Mouse (Mus musculus) E14TG2a.4 (cell line): ENCODE results near the gene Enpp1.

ENCODE experiments used
- H3K27me3 ChIP-seq: 2 replicates; pipeline ENCODE4 v1.6.1; 2014; ENCODE audit warnings: low read length, control low read depth; ENCODE audit not compliant: insufficient read depth
- H3K36me3 ChIP-seq: 2 replicates; pipeline ENCODE4 v1.6.1; 2014; ENCODE audit warnings: low read length, control low read depth; ENCODE audit not compliant: insufficient read depth
- H3K4me1 ChIP-seq: replicated peaks from 2 replicates; pipeline ENCODE4 v1.6.1; 2014; ENCODE audit warnings: low read depth, low read length, control low read depth
- H3K4me3 ChIP-seq: replicated peaks from 2 replicates; pipeline ENCODE4 v1.5.1; 2014; ENCODE audit warnings: mild to moderate bottlenecking, low read length
- H3K9me3 ChIP-seq: 2 replicates; pipeline ENCODE4 v1.6.1; 2014; ENCODE audit warnings: low read length, control low read depth
- CTCF ChIP-seq: conservative IDR thresholded peaks from 2 replicates; pipeline ENCODE4 v1.5.1; 2014; ENCODE audit warnings: low read length
- NANOG ChIP-seq: IDR thresholded peaks from 2 replicates; pipeline ENCODE4 v1.6.1; 2014; ENCODE audit warnings: borderline replicate concordance, low read length, mixed read lengths
- POU5F1 ChIP-seq: IDR thresholded peaks from 2 replicates; pipeline ENCODE4 v1.6.1; 2014; ENCODE audit warnings: low read length, borderline replicate concordance

The Enpp1 gene

DNA sequence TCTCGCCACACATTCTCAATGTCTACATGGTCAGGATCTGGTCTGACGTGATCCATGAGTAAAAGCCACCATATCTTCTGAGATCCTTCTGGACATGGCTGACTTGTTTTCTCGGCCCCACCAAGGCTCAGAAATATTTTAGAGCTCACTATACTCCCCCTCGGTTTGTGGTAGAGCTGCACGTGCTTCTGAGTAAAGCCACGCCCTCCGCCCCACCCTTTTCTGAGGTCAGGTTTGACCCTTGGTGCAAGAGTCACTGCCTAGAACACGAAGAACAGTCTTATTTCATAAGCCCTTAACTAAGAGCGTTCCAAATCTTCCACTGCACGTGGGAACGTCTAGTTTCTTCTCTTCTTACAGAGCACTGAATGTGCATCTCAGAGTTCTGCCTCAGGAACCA, 6.8 kb upstream of the Enpp1 start:
- TF ChIP-seq POU5F1 (no peak), NANOG (no peak), CTCF (no peak)
- Histone ChIP-seq H3K9me3 (no peaks in the 10 kb centered on the region), H3K36me3 (no peaks in the 10 kb centered on the region), H3K27me3 (peaks cover 13% of the 10 kb centered on the region), H3K4me1 (peaks cover 5% of the 10 kb centered on the region), H3K4me3 (no peak overlapping the region)

DNA sequence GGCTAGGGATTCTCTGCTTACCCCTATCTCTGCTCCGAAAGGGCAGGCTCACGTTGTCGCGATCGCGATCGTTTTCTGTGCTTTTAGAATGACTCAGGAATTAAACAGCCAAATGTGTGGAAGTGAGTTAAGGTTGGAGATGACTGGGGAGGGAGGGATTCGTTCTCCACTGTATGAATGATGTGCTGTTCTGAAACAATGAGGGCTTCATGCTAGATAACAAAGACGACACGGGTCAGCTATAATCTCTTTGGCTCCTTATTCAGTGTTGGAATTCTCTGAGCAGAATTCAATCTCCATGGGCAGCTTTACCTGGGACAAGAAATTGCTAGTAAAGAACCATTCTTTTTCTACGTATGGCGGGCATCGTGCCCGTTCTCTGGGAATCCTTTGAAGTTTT, 6.1 kb upstream of the Enpp1 start:
- peaks cover 5% of the 10 kb centered on the region for H3K4me1 ChIP-seq
- no peak overlapping the region for H3K4me3 ChIP-seq
- no peaks in the 10 kb centered on the region for H3K36me3 ChIP-seq
- no peaks in the 10 kb centered on the region for H3K9me3 ChIP-seq
- peaks cover 13% of the 10 kb centered on the region; the same call in 1 of the 2 replicates for H3K27me3 ChIP-seq
- no peak for TF ChIP-seq NANOG
- TF ChIP-seq POU5F1: no peak
- no peak for TF ChIP-seq CTCF

DNA sequence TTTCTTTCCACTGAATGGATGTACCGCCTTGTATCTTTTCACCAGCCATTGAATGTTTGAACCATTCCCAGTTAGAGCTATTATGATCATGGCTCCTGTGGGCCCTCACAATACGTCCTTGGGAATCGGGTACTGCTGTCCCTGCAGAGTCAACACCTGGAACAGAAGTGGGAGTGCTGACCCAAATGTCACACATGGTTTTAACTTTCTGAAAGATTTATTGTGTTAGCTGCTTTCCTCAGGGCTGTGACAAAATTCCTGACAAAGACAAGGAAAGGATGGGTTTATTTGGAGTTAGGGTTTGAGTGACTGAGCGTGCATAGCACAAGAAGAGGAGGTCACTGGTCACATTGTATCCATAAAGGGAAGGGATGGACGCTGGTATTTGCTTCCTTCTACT, 4.3 kb upstream of the Enpp1 start:
- TF ChIP-seq CTCF (no peak), POU5F1 (no peak), NANOG (no peak)
- Histone ChIP-seq H3K27me3 (peaks cover 31% of the 10 kb centered on the region), H3K36me3 (no peaks in the 10 kb centered on the region), H3K4me3 (no peak overlapping the region), H3K9me3 (no peaks in the 10 kb centered on the region), H3K4me1 (peaks cover 12% of the 10 kb centered on the region)

DNA sequence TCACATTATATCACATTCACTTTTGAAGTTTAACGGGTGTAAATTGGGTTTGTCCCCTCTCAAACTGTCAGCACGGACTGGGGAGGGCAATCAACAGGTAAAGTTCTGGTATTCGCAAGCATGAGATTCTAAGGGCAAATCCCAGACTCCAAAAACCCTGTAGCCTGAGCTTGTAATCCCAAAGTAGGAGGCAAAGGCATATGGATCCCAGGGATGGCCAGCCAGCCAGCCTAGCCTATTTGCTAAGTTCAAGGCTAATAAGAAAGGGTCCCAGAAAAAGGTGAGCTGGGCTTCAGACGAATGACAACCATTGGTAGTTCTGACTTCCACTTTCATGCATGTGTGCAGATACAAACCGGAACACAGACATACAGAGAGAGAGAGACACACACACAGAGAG, 942 bp upstream of the Enpp1 start:
- no peaks in the 10 kb centered on the region for H3K36me3 ChIP-seq
- H3K9me3 ChIP-seq: no peaks in the 10 kb centered on the region
- peaks cover 13% of the 10 kb centered on the region for H3K4me1 ChIP-seq
- TF ChIP-seq POU5F1 (no peak), NANOG (no peak), CTCF (no peak)
- H3K27me3 ChIP-seq: peaks cover 51% of the 10 kb centered on the region
- H3K4me3 ChIP-seq: no peak overlapping the region

DNA sequence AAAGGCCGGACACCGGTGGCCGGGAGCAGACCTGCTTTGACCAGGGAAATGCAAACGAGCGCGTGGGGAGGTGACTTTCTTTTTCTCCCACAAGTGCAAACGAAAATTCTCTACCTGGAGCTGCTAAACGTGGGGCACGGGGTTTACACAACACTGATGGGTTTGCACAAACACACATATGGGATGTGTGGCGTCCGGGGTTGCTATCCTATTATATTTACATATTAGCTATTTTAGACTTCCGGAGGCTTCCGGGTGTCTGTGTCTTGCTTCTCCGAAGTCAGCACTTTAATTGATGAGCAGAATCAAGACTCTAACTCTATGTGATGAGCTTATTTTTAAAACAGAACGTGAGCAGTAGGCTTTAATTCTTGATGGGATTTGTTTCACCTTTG, 405 bp upstream of the Enpp1 start:
- no peak for TF ChIP-seq CTCF
- TF ChIP-seq NANOG: no peak
- no peak for TF ChIP-seq POU5F1
- no peaks in the 10 kb centered on the region for H3K36me3 ChIP-seq
- peak overlapping the region; percentile 85 for H3K4me3 ChIP-seq

DNA sequence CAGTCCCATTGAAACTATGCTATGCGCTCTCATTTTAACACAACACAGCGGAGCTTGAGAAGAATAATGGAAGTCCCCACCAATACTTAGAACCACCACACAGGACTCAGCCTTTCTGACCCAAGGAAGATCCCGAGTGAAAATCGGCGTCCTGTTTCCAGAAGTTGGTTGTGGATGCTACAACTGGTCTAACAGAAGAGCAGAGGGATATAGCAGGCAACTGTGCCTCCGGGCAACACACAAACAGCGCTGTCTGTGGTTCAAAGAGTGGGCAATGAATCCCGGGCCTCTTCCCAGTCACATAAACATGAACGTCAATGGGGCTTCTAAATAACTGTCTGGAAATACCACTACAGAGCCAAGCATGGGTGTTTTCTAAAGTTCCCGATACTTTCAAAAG, 888 bp downstream of the Enpp1 start:
- no peaks in the 10 kb centered on the region for H3K9me3 ChIP-seq
- H3K36me3 ChIP-seq: no peaks in the 10 kb centered on the region
- TF ChIP-seq NANOG: no peak
- no peak for TF ChIP-seq POU5F1
- TF ChIP-seq CTCF: no peak
- peaks cover 13% of the 10 kb centered on the region for H3K4me1 ChIP-seq
- H3K27me3 ChIP-seq: peaks cover 51% of the 10 kb centered on the region
- peak overlapping the region; percentile 85 for H3K4me3 ChIP-seq

More for the DNA sequence above, 405 bp upstream of the Enpp1 start:
- Histone ChIP-seq H3K9me3 (no peaks in the 10 kb centered on the region), H3K4me1 (peaks cover 13% of the 10 kb centered on the region), H3K27me3 (peaks cover 51% of the 10 kb centered on the region)

DNA sequence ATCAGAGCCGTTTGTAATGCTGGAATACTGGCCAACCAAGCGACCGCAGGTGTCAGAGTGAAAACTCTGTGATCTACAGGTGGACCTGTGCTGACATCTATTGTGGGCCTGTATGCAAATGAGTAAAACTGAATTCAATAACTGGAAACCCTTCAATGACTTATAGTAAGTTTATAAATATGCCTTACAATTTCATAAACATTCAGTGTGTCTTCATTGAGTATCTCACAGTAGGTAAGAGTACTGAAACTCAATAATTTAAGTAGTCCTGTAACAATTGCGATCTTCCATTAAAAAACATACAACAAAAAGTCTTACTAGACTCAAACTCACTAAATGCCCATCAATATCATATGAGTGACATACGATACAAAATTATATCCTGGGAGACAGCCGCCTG, 1.6 kb downstream of the Enpp1 start:
- Histone ChIP-seq H3K4me1 (peaks cover 13% of the 10 kb centered on the region), H3K36me3 (no peaks in the 10 kb centered on the region), H3K4me3 (no peak overlapping the region), H3K27me3 (peaks cover 51% of the 10 kb centered on the region), H3K9me3 (no peaks in the 10 kb centered on the region)
- TF ChIP-seq NANOG (no peak), POU5F1 (no peak), CTCF (no peak)

DNA sequence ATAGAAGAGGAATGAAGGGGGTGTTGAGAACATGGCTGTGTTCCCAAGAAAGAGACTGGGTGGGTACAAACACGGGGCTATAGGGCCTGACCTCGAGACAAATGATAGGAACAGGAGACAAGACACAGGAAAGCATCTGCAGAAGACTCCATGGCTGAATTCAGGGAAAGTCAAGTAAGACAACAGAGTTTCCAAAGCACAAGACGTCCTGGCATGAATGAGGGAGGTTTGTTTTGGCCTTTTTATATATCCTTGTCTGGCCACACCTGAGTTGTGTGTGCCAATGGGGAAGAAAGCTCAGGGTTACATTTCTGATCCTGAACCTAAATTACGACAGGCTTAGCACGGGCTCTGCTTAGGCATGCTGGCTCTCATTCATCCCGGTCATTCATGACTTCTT, 4.2 kb downstream of the Enpp1 start:
- TF ChIP-seq CTCF (no peak), NANOG (no peak), POU5F1 (no peak)
- H3K27me3 ChIP-seq: peaks cover 42% of the 10 kb centered on the region

DNA sequence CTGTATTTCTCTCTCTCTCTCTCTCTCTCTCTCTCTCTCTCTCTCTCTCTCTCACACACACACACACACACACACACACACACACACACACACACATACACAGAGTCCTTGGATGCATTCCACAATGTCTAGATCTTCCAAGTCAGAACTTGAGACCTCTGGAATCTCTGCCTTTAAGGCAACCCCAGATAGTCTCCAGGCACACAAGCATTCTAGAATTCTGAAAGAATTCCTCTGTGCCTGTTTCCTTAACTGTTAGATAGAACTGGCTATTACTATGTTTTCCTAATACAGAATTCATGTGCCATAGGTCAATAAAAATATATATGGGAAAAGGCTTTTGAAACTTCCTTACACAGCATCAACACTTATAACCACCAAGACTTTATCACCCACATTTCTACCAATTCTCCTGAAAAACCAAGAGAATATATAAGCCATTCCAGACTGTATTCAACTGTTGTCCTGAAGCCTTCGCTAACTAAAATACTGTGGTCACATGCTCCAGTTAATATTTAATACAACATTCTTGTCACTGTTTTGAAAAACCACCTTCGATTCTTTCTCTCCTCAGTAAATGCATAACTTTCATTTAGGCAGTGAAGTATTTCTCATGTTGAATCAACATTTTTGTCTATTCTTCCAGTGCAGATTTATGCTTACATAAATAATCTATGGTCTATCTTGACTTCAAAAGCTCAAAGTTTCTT, 5.4 kb downstream of the Enpp1 start:
- TF ChIP-seq POU5F1 (no peak), NANOG (no peak), CTCF (no peak)
- H3K36me3 ChIP-seq: no peaks in the 10 kb centered on the region
- H3K4me3 ChIP-seq: no peak overlapping the region
- peaks cover 8% of the 10 kb centered on the region for H3K4me1 ChIP-seq
- H3K9me3 ChIP-seq: no peaks in the 10 kb centered on the region
- peaks cover 31% of the 10 kb centered on the region for H3K27me3 ChIP-seq

More for the DNA sequence above, 4.2 kb downstream of the Enpp1 start:
- Histone ChIP-seq H3K4me3 (no peak overlapping the region), H3K4me1 (peaks cover 13% of the 10 kb centered on the region), H3K36me3 (no peaks in the 10 kb centered on the region), H3K9me3 (no peaks in the 10 kb centered on the region)
